Mouse (Mus musculus) MEL (cell line): ENCODE data around the gene Nenf. TPM values are rescaled to one million over a fixed set of nuclear protein-coding genes. Genes with fewer than 3 reads are reported as not detected.
A peak's percentile ranks its signal among the peaks of the same experiment; 100 is the strongest.

Experiments
- DNase-seq: peaks from one replicate; pipeline ENCODE4 v3.0.0; 2011; ENCODE audit warnings: low read depth, low spot score
- H3K27ac ChIP-seq: 2 replicates; pipeline ENCODE4 v1.5.1; 2012; ENCODE audit warnings: low read depth, mild to moderate bottlenecking, control low read depth, low read length, moderate library complexity; ENCODE audit not compliant: control insufficient read depth
- H3K27me3 ChIP-seq, 2 experiments: fragments of 150-350 bp in 1 of 2; sonication (generic) in 1 of 2; 2 replicates each; pipeline ENCODE4 v1.6.1; 2012; ENCODE audit warnings: low read length in 2 of 2, mild to moderate bottlenecking in 2 of 2, improper control_type of control experiment in 1 of 2, moderate library complexity in 1 of 2; ENCODE audit not compliant: insufficient read depth in 2 of 2, control insufficient read depth in 1 of 2
- H3K36me3 ChIP-seq, 2 experiments: 2 replicates each; pipeline ENCODE4 v1.6.1; 2012 to 2014; ENCODE audit warnings: low read length in 2 of 2, improper control_type of control experiment in 1 of 2, inconsistent platforms in 1 of 2, mild to moderate bottlenecking in 1 of 2; ENCODE audit not compliant: insufficient read depth in 2 of 2, control insufficient read depth in 1 of 2
- H3K4me1 ChIP-seq, 2 experiments: fragments of 150-350 bp in 1 of 2; sonication (generic) in 1 of 2; 2 replicates each; pipeline ENCODE4 v1.6.1; 2012; ENCODE audit warnings: low read length in 2 of 2, improper control_type of control experiment in 1 of 2, mild to moderate bottlenecking in 1 of 2; ENCODE audit not compliant: insufficient read depth in 2 of 2, control insufficient read depth in 1 of 2
- H3K4me3 ChIP-seq, 2 experiments: fragments of 150-350 bp in 1 of 2; sonication (generic) in 1 of 2; 2 replicates each; pipeline ENCODE4 v1.5.1; 2012; ENCODE audit warnings: low read depth in 2 of 2, low read length in 2 of 2, mild to moderate bottlenecking in 2 of 2, moderate library complexity in 2 of 2, control low read depth in 1 of 2, improper control_type of control experiment in 1 of 2; ENCODE audit not compliant: control insufficient read depth in 1 of 2, insufficient read depth in 1 of 2
- H3K79me2 ChIP-seq: 2 replicates; pipeline ENCODE4 v1.6.1; 2012; ENCODE audit warnings: mild to moderate bottlenecking, low read length, moderate library complexity; ENCODE audit not compliant: control insufficient read depth, poor library complexity, insufficient read depth
- H3K9ac ChIP-seq: 2 replicates; pipeline ENCODE4 v1.6.1; 2012; ENCODE audit warnings: low read depth, mild to moderate bottlenecking, control low read depth, low read length, moderate library complexity; ENCODE audit not compliant: control insufficient read depth, poor library complexity, severe bottlenecking
- H3K9me3 ChIP-seq: fragments of 150-350 bp; sonication (generic); replicated peaks from 2 replicates; pipeline ENCODE4 v1.6.1; 2012; ENCODE audit warnings: mild to moderate bottlenecking, low read length, improper control_type of control experiment, moderate library complexity; ENCODE audit not compliant: insufficient read depth
- BHLHE40 ChIP-seq: IDR thresholded peaks from 2 replicates; pipeline ENCODE4 v1.6.1; 2012; ENCODE audit warnings: low read depth, mild to moderate bottlenecking, inconsistent platforms, low read length, improper control_type of control experiment, borderline replicate concordance
- CHD1 ChIP-seq: IDR thresholded peaks from 2 replicates; pipeline ENCODE4 v1.6.1; 2012; ENCODE audit warnings: low read depth, mild to moderate bottlenecking, inconsistent platforms, low read length, improper control_type of control experiment
- CHD2 ChIP-seq: IDR thresholded peaks from 2 replicates; pipeline ENCODE4 v1.6.1; 2011; ENCODE audit warnings: low read length, improper control_type of control experiment
- ELF1 ChIP-seq: IDR thresholded peaks from 2 replicates; pipeline ENCODE4 v1.6.1; 2014; ENCODE audit warnings: low read depth, mild to moderate bottlenecking, inconsistent platforms, low read length, improper control_type of control experiment, moderate library complexity
- EP300 ChIP-seq, 2 experiments: IDR thresholded peaks; 2 replicates each; pipeline ENCODE4 v1.6.1; 2011; ENCODE audit warnings: improper control_type of control experiment in 2 of 2, low read length in 2 of 2, low read depth in 1 of 2, mild to moderate bottlenecking in 1 of 2
- ETS1 ChIP-seq: IDR thresholded peaks from 2 replicates; pipeline ENCODE4 v1.6.1; 2012; ENCODE audit warnings: low read depth, mild to moderate bottlenecking, inconsistent platforms, low read length, improper control_type of control experiment, moderate library complexity
- GABPA ChIP-seq: IDR thresholded peaks from 2 replicates; pipeline ENCODE4 v1.6.1; 2012; ENCODE audit warnings: low read depth, mild to moderate bottlenecking, inconsistent platforms, low read length, improper control_type of control experiment, moderate library complexity
- GATA1 ChIP-seq: IDR thresholded peaks from 2 replicates; pipeline ENCODE4 v1.6.1; 2011; ENCODE audit warnings: low read depth, low read length, improper control_type of control experiment
- KAT2A ChIP-seq: conservative IDR thresholded peaks from 2 replicates; pipeline ENCODE4 v1.6.1; 2012; ENCODE audit warnings: low read depth, low read length, improper control_type of control experiment, inconsistent platforms
- MAFK ChIP-seq: IDR thresholded peaks from 2 replicates; pipeline ENCODE4 v1.6.1; 2011; ENCODE audit warnings: low read depth, mild to moderate bottlenecking, low read length, improper control_type of control experiment, borderline replicate concordance
- MAX ChIP-seq: IDR thresholded peaks from 2 replicates; pipeline ENCODE4 v1.6.1; 2011; ENCODE audit warnings: low read length, improper control_type of control experiment
- MAZ ChIP-seq: IDR thresholded peaks from 2 replicates; pipeline ENCODE4 v1.6.1; 2012; ENCODE audit warnings: low read depth, mild to moderate bottlenecking, inconsistent platforms, low read length, improper control_type of control experiment
- MXI1 ChIP-seq: IDR thresholded peaks from 2 replicates; pipeline ENCODE4 v1.6.1; 2011; ENCODE audit warnings: mild to moderate bottlenecking, low read depth, low read length, improper control_type of control experiment
- MYC ChIP-seq: IDR thresholded peaks from 2 replicates; pipeline ENCODE4 v1.6.1; 2011; ENCODE audit warnings: low read depth, mild to moderate bottlenecking, low read length, improper control_type of control experiment, moderate library complexity
- NRF1 ChIP-seq: IDR thresholded peaks from 2 replicates; pipeline ENCODE4 v1.6.1; 2014; ENCODE audit warnings: low read depth, mild to moderate bottlenecking, inconsistent platforms, low read length, improper control_type of control experiment, moderate library complexity; ENCODE audit not compliant: poor library complexity, insufficient read depth, severe bottlenecking
- POLR2AphosphoS2 ChIP-seq: IDR thresholded peaks from 2 replicates; pipeline ENCODE4 v1.6.1; 2011; ENCODE audit warnings: low read length, improper control_type of control experiment
- POLR2AphosphoS5 ChIP-seq: IDR thresholded peaks from 2 replicates; pipeline ENCODE4 v1.6.1; 2012; ENCODE audit warnings: low read depth, borderline replicate concordance, mild to moderate bottlenecking, inconsistent platforms, low read length, moderate library complexity, mixed read lengths
- RAD21 ChIP-seq: IDR thresholded peaks from 2 replicates; pipeline ENCODE4 v1.6.1; 2011; ENCODE audit warnings: mild to moderate bottlenecking, low read depth, low read length, improper control_type of control experiment
- RCOR1 ChIP-seq: IDR thresholded peaks from 2 replicates; pipeline ENCODE4 v1.6.1; 2012; ENCODE audit warnings: low read depth, mild to moderate bottlenecking, inconsistent platforms, low read length, improper control_type of control experiment
- SIN3A ChIP-seq: IDR thresholded peaks from 2 replicates; pipeline ENCODE4 v1.6.1; 2012; ENCODE audit warnings: low read length, improper control_type of control experiment, inconsistent platforms
- SMC3 ChIP-seq: IDR thresholded peaks from 2 replicates; pipeline ENCODE4 v1.6.1; 2011; ENCODE audit warnings: low read depth, low read length, improper control_type of control experiment
- TAL1 ChIP-seq: IDR thresholded peaks from 2 replicates; pipeline ENCODE4 v1.6.1; 2012; ENCODE audit warnings: mild to moderate bottlenecking, inconsistent platforms, low read length, moderate library complexity, mixed read lengths
- TCF12 ChIP-seq: IDR thresholded peaks from 2 replicates; pipeline ENCODE4 v1.6.1; 2014; ENCODE audit warnings: low read depth, mild to moderate bottlenecking, inconsistent platforms, low read length, improper control_type of control experiment, moderate library complexity
- UBTF ChIP-seq: IDR thresholded peaks from 2 replicates; pipeline ENCODE4 v1.6.1; 2012; ENCODE audit warnings: low read depth, mild to moderate bottlenecking, inconsistent platforms, low read length, improper control_type of control experiment, moderate library complexity, borderline replicate concordance; ENCODE audit not compliant: insufficient read depth
- USF1 ChIP-seq: IDR thresholded peaks from 2 replicates; pipeline ENCODE4 v1.6.1; 2014; ENCODE audit warnings: low read depth, mild to moderate bottlenecking, inconsistent platforms, low read length, improper control_type of control experiment, moderate library complexity
- ZNF384 ChIP-seq: IDR thresholded peaks from 2 replicates; pipeline ENCODE4 v1.6.1; 2012; ENCODE audit warnings: low read depth, mild to moderate bottlenecking, inconsistent platforms, low read length, improper control_type of control experiment
- polyA plus RNA-seq, 2 experiments: library from polyadenylated mRNA; stranded (reverse) in 1 of 2; unstranded in 1 of 2; fragments of >175 nt in 1 of 2; fragments of >200 nt in 1 of 2; gene quantifications; 2 replicates each; pipeline versions ENCODE4 v1.2.1 to v1.2.4; 2012; ENCODE audit warnings: low replicate concordance in 2 of 2, low read depth in 1 of 2; ENCODE audit not compliant: insufficient read length in 2 of 2, insufficient read depth in 1 of 2, missing spikeins in 1 of 2
- total RNA-seq: library from RNA; depleted of rRNA; stranded (reverse); fragments of 300-350 nt; gene quantifications from 2 replicates; pipeline ENCODE4 v1.2.3, GENCODE M21; 2012

Gene Nenf
- total and polyA plus RNA-seq, 3 experiments, result 49.4 to 53.2 TPM; not detected in 1

DNA sequence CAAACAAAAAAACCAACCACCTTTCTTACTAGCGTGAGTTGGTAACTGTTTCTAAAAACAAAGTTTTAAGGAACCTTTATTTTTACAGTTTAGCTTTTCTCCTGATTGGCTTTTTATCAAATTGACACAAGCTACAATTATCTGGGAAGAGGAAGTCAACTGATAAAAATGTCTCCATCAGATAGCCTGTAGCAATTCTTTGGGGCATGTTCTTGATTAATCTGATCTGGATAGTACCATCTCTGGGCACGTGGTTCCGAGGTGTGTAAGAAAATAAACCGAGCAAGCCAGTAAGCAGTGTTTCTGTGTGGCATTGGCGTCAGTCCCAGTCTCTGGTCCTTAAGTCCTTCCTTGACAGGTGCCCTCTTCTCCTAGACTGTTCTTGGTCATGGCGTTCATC is 44.4 kb upstream of the Nenf start:
- Histone ChIP-seq H3K9me3 (no peaks in the 10 kb centered on the region), H3K4me3 (no peak overlapping the region), H3K27ac (no peak overlapping the region), H3K4me1 (peaks cover 4 to 8% of the 10 kb centered on the region in 2 experiments; a peak in 3 of 4 replicates), H3K27me3 (no peaks in the 10 kb centered on the region), H3K36me3 (peaks cover 14 to 17% of the 10 kb centered on the region in 2 experiments), H3K9ac (no peak overlapping the region), H3K79me2 (no peaks in the 10 kb centered on the region)
- TF ChIP-seq GATA1 (peak; percentile 81), BHLHE40 (peak; percentile 56), CHD1 (no peak), MXI1 (peak; percentile 39; the same call in 1 of the 2 replicates), TAL1 (no peak), RAD21 (no peak), TCF12 (peak; percentile 61; the same call in 1 of the 2 replicates), MYC (0 out of 2 replicates have a peak, but pooled peaks have one; percentile 21), SIN3A (peak; percentile 50; the same call in 1 of the 2 replicates), MAX (0 out of 2 replicates have a peak, but pooled peaks have one; percentile 37), UBTF (no peak), ETS1 (peak; percentile 54), EP300 (IDR thresholded peaks at IDR 0.05; ENCODE audit: low read depth in 1 of 2, low read length in 2 of 2) (peak; percentile 59 to 77), USF1 (peak; percentile 80)
- no peak for DNase-seq

DNA sequence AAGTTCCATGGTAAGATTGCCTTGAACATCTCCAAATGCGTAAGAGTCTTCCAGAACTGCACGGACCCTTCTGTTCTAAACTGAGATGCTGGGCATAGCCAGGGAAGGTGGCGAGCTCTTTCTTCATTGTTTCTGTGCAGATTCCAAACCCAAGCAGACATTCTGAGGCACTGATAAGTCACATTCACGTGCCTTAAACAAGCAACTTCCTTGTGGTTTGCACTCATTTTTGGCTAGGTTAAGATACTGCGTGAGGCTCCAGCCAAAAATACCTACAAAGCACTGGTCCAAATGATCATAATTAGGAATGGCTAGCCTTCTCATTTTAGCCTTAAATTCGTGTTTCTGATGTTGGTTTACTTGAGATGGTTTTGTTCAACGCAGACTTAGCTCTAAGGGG is 41.5 kb upstream of the Nenf start:
- Histone ChIP-seq H3K4me1 (peaks cover 4 to 8% of the 10 kb centered on the region in 2 experiments; a peak in 3 of 4 replicates), H3K9me3 (no peaks in the 10 kb centered on the region), H3K27ac (no peak overlapping the region), H3K27me3 (no peaks in the 10 kb centered on the region), H3K4me3 (no peak overlapping the region)
- DNase-seq, result no peak
- no peak for TF ChIP-seq POLR2AphosphoS5
- peak; percentile 92 for TF ChIP-seq BHLHE40
- TF ChIP-seq, all 39 proteins: peak for 1
- Histone ChIP-seq H3K79me2 (no peaks in the 10 kb centered on the region), H3K36me3 (peaks cover 14 to 30% of the 10 kb centered on the region in 2 experiments), H3K9ac (no peak overlapping the region)

DNA sequence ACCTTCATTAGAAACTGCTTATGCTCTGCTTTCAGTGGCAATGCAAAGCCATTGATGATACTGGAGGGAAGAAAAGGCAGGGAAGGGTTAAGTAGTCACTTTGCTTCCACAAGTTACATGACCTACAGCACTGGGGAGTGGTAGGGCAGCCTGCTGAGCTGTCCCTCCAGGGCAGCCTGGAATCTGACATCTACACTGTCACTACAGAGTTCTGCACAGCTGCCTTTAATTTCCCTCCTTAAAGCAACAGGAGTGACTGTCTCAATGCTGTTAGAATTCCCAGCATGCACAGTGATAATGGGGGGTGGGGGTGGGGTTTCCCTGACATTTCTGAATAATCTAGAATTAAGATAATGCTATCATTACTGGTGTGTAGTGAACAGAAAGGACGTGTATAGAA is 38.9 kb upstream of the Nenf start:
- Histone ChIP-seq H3K27ac (no peak overlapping the region), H3K79me2 (no peaks in the 10 kb centered on the region), H3K27me3 (no peaks in the 10 kb centered on the region), H3K4me1 (peaks cover 0 to 1% of the 10 kb centered on the region in 2 experiments; a peak in 1 of 4 replicates), H3K36me3 (peaks cover 6 to 35% of the 10 kb centered on the region in 2 experiments), H3K4me3 (no peak overlapping the region), H3K9me3 (no peaks in the 10 kb centered on the region), H3K9ac (no peak overlapping the region)
- DNase-seq, result no peak
- TF ChIP-seq MYC (no peak), SMC3 (no peak), TAL1 (no peak), MAX (no peak), EP300 (IDR thresholded peaks at IDR 0.05; ENCODE audit: low read depth in 1 of 2, low read length in 2 of 2) (no peak), BHLHE40 (no peak), ELF1 (no peak), KAT2A (no peak), POLR2AphosphoS2 (no peak), NRF1 (no peak), GABPA (no peak), MAZ (no peak), ZNF384 (no peak), MAFK (no peak), CHD2 (no peak), RCOR1 (no peak)
